In genomic region chr7:12780151-12780830, GRCm38 (mm10) we compare ENCODE assay signal across 8 mouse cellular contexts. TPM values are rescaled to one million over a fixed set of nuclear protein-coding genes. Genes with fewer than 3 reads are reported as not detected.
DNase-seq lines count a peak whose midpoint lies in the region; ATAC-seq and TF ChIP-seq lines count a peak whose summit lies in the region.

No protein-coding gene starts in this region.

- H3K27ac ChIP-seq in heart, embryonic 14.5 days (replicated peaks in 1 of 2; ENCODE audit: control insufficient read depth in 1 of 2, insufficient read depth in 1 of 2, low read depth in 2 of 2, low read length in 2 of 2): no peak overlapping the region
- no peak overlapping the region for H3K27ac ChIP-seq in liver, embryonic 13.5 days
- H3K27ac ChIP-seq in stomach, embryonic 14.5 days (ENCODE audit: low read length): no peak overlapping the region

- under 1% methylated on average over 57 of the region's 57 CpGs for WGBS in heart, embryonic 14.5 days
- whole genome bisulfite sequencing in liver, embryonic 13.5 days (ENCODE audit: insufficient replicate concordance): under 1% methylated on average over 56 of the region's 57 CpGs
- under 1% methylated on average over 57 of the region's 57 CpGs for WGBS in stomach, embryonic 14.5 days

- peaks cover 1% of the 10 kb centered on the region; the same call in 1 of the 2 replicates for H3K36me3 ChIP-seq in heart, embryonic 14.5 days (ENCODE audit: control insufficient read depth, insufficient read depth, low read length)
- no peaks in the 10 kb centered on the region for H3K36me3 ChIP-seq in liver, embryonic 13.5 days
- H3K36me3 ChIP-seq in stomach, embryonic 14.5 days (ENCODE audit: control insufficient read depth, insufficient read depth, low read length): no peaks in the 10 kb centered on the region

- no peaks in the 10 kb centered on the region for H3K9me3 ChIP-seq in heart, embryonic 14.5 days (ENCODE audit: control insufficient read depth, low read length)
- no peaks in the 10 kb centered on the region for H3K9me3 ChIP-seq in liver, embryonic 13.5 days (replicated peaks)
- no peaks in the 10 kb centered on the region for H3K9me3 ChIP-seq in stomach, embryonic 14.5 days (ENCODE audit: control insufficient read depth, low read depth, low read length)

- peak overlapping the region; percentile 48 to 83 for H3K4me3 ChIP-seq in heart, embryonic 14.5 days (ENCODE audit: control insufficient read depth in 1 of 2, insufficient read depth in 1 of 2, low read depth in 1 of 2, low read length in 2 of 2)
- peak overlapping the region; percentile 62 for H3K4me3 ChIP-seq in liver, embryonic 13.5 days (replicated peaks)
- peak overlapping the region; percentile 70 for H3K4me3 ChIP-seq in stomach, embryonic 14.5 days (ENCODE audit: low read depth, low read length)

- no peaks in the 10 kb centered on the region for H3K27me3 ChIP-seq in heart, embryonic 14.5 days (ENCODE audit: control insufficient read depth, insufficient read depth, low read length)
- H3K27me3 ChIP-seq in liver, embryonic 13.5 days: 0 out of 2 replicates have a peak, but pooled peaks cover 2% of the 10 kb centered on the region
- H3K27me3 ChIP-seq in stomach, embryonic 14.5 days (ENCODE audit: control insufficient read depth, insufficient read depth, low read length): no peaks in the 10 kb centered on the region

- peak overlapping the region; percentile 78 for H3K9ac ChIP-seq in heart, embryonic 14.5 days (ENCODE audit: low read length)
- peak overlapping the region; percentile 62 for H3K9ac ChIP-seq in liver, embryonic 13.5 days
- peak overlapping the region; percentile 57 for H3K9ac ChIP-seq in stomach, embryonic 14.5 days (replicated peaks; ENCODE audit: low read depth, low read length)

- ATAC-seq in heart, embryonic 14.5 days (ENCODE audit: insufficient number of reproducible peaks, insufficient read depth, low FRiP score, low read depth): peak; percentile 87
- ATAC-seq in liver, embryonic 13.5 days (ENCODE audit: low read depth): peak; percentile 86
- ATAC-seq in stomach, embryonic 14.5 days (ENCODE audit: insufficient number of reproducible peaks, insufficient read depth, low FRiP score, low read depth): peak; percentile 94

- peaks cover 0 to 5% of the 10 kb centered on the region in 2 experiments; a peak in 1 of 4 replicates for H3K4me1 ChIP-seq in heart, embryonic 14.5 days (ENCODE audit: control insufficient read depth in 2 of 2, insufficient read depth in 2 of 2, low read length in 2 of 2)
- H3K4me1 ChIP-seq in liver, embryonic 13.5 days (replicated peaks): peaks cover 8% of the 10 kb centered on the region; the same call in 1 of the 2 replicates
- H3K4me1 ChIP-seq in stomach, embryonic 14.5 days (ENCODE audit: control insufficient read depth, insufficient read depth, low read length): no peaks in the 10 kb centered on the region

- peak overlapping the region; percentile 97 for H3K4me2 ChIP-seq in heart, embryonic 14.5 days (ENCODE audit: low read length)
- H3K4me2 ChIP-seq in liver, embryonic 13.5 days: peak overlapping the region; percentile 84
- peak overlapping the region; percentile 98 for H3K4me2 ChIP-seq in stomach, embryonic 14.5 days (replicated peaks; ENCODE audit: low read depth, low read length)

- no peak for TF ChIP-seq POLR2A in brain, embryonic 14.5 days (IDR thresholded peaks at IDR 0.05; ENCODE audit: borderline replicate concordance, extremely low read depth, insufficient read depth, insufficient read length, poor library complexity, severe bottlenecking)

- DNase-seq in A20 (ENCODE audit: low read depth, low spot score): peak; percentile 91
- peak; percentile 96 for DNase-seq in brain, embryonic 14.5 days (ENCODE audit: low read depth)
- peak; percentile 40 for DNase-seq in fat pad, adult 2 months (ENCODE audit: extremely low read depth, low read depth, low spot score)
- peak; percentile 91 for DNase-seq in kidney, postnatal 10 days
- DNase-seq in liver, embryonic 13.5 days: peak; percentile 63
- peak; percentile 84 for DNase-seq in neural tube, embryonic 10.5 days (ENCODE audit: extremely low spot score, low spot score)

- no peak for TF ChIP-seq CTCF in brain, embryonic 14.5 days (IDR thresholded peaks at IDR 0.05; ENCODE audit: borderline replicate concordance, extremely low read depth, insufficient read depth, insufficient read length)

RNA-seq across cellular contexts. Expression of gene Zscan18, which starts 23.1 kb away (rescaled TPM):
- polyA plus RNA-seq in brain, embryonic 14.5 days (2012; rRNA removed): 21.8 and 25.6 TPM in 2 replicates
- polyA plus RNA-seq in heart, embryonic 14.5 days (2014; fragmentation: Nextera tagmentation; extraction: Ambion mirVana): 5.6 and 6.6 TPM in 2 replicates
- 0.48 and 0.75 TPM in 2 replicates for polyA plus RNA-seq in liver, embryonic 13.5 days (2015; fragmentation: Nextera tagmentation; extraction: Ambion mirVana)
- polyA plus RNA-seq in stomach, embryonic 14.5 days (2014; fragmentation: Nextera tagmentation; extraction: Ambion mirVana): 8.2 and 10.5 TPM in 2 replicates

RNA-seq across cellular contexts. Expression of gene Zfp329, which starts 38.4 kb away (rescaled TPM):
- polyA plus RNA-seq in brain, embryonic 14.5 days (2012; rRNA removed): 19.1 and 22.6 TPM in 2 replicates
- polyA plus RNA-seq in heart, embryonic 14.5 days (2014; fragmentation: Nextera tagmentation; extraction: Ambion mirVana): 13.6 and 14.8 TPM in 2 replicates
- polyA plus RNA-seq in liver, embryonic 13.5 days (2015; fragmentation: Nextera tagmentation; extraction: Ambion mirVana): 2.6 and 3.0 TPM in 2 replicates
- 23.9 and 24.4 TPM in 2 replicates for polyA plus RNA-seq in stomach, embryonic 14.5 days (2014; fragmentation: Nextera tagmentation; extraction: Ambion mirVana)

RNA-seq across cellular contexts. Expression of gene Vmn2r56, which starts 45.5 kb away (rescaled TPM):
- polyA plus RNA-seq in brain, embryonic 14.5 days (2012; rRNA removed): 0.01 TPM in 2 replicates
- not detected in 2 replicates for polyA plus RNA-seq in heart, embryonic 14.5 days (2014; fragmentation: Nextera tagmentation; extraction: Ambion mirVana)
- not detected in 2 replicates for polyA plus RNA-seq in liver, embryonic 13.5 days (2015; fragmentation: Nextera tagmentation; extraction: Ambion mirVana)
- not detected in 2 replicates for polyA plus RNA-seq in stomach, embryonic 14.5 days (2014; fragmentation: Nextera tagmentation; extraction: Ambion mirVana)

RNA-seq across cellular contexts. Expression of gene Zfp110, which starts 54.3 kb away (rescaled TPM):
- 11.4 and 13.4 TPM in 2 replicates for polyA plus RNA-seq in brain, embryonic 14.5 days (2012; rRNA removed)
- 22.6 and 22.7 TPM in 2 replicates for polyA plus RNA-seq in heart, embryonic 14.5 days (2014; fragmentation: Nextera tagmentation; extraction: Ambion mirVana)
- polyA plus RNA-seq in liver, embryonic 13.5 days (2015; fragmentation: Nextera tagmentation; extraction: Ambion mirVana): 11.7 and 14.0 TPM in 2 replicates
- polyA plus RNA-seq in stomach, embryonic 14.5 days (2014; fragmentation: Nextera tagmentation; extraction: Ambion mirVana): 29.9 and 35.7 TPM in 2 replicates

Comparison
In these comparisons a context has a peak if more than half of its experiments do, and no peak if none do; other contexts are left out.
1. DNase-seq: peak in every context shown above with its lines; median percentile 96 in brain, embryonic 14.5 days; 91 in A20; 91 in kidney, postnatal 10 days; 84 in neural tube, embryonic 10.5 days; 63 in liver, embryonic 13.5 days; 40 in fat pad, adult 2 months.